In the genomic region with DNA sequence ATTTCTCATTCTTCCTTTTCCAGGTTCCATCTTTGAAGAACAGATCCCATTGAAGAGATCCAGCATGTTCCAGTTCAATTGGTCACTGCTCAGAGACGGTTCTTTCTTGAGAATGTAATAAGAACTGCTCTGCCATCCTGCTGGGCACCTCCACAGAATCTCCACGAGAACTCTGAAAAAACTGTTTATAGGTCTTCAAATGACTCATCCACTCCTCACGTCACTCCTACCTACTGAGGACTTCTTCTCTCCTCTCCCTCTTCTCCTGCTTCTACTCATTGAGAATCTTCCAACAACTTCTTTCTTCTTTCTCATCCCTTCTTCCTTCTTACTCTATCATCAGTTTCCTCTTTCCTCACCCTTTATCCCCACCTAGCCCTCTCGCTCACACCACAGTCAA, we compare ENCODE assay signal across 33 mouse cellular contexts.
"Had no signal": no experiment of that assay in that cellular context is flagged by ENCODE, and none has a peak within 500 bp of the region (broad histone marks: within the 10 kb centered on the region; RNA-seq: fewer than 3 reads in every experiment).

No protein-coding gene starts in this region.

- H3K4me1 ChIP-seq: limb, embryonic 12.5 days; liver, embryonic 12.5 days; liver, embryonic 13.5 days; liver, embryonic 15.5 days; lung, embryonic 15.5 days; megakaryocyte, embryonic 14.5 days; neural tube, embryonic 12.5 days; neural tube, embryonic 13.5 days had no signal

- H3K4me3 ChIP-seq: limb, embryonic 10.5 days; limb, embryonic 12.5 days; limb, embryonic 13.5 days; limb, embryonic 15.5 days; liver, embryonic 12.5 days; liver, embryonic 13.5 days; liver, embryonic 15.5 days; lung, embryonic 15.5 days; megakaryocyte, embryonic 14.5 days; midbrain, embryonic 10.5 days; midbrain, embryonic 12.5 days; midbrain, embryonic 13.5 days; midbrain, embryonic 15.5 days; myocyte; neural tube, embryonic 12.5 days; neural tube, embryonic 13.5 days had no signal

- H3K36me3 ChIP-seq: limb, embryonic 10.5 days; limb, embryonic 12.5 days; limb, embryonic 13.5 days; limb, embryonic 15.5 days; liver, embryonic 12.5 days; liver, embryonic 13.5 days; liver, embryonic 15.5 days; lung, embryonic 15.5 days; midbrain, embryonic 10.5 days; midbrain, embryonic 12.5 days; midbrain, embryonic 13.5 days; midbrain, embryonic 15.5 days; neural tube, embryonic 12.5 days; neural tube, embryonic 13.5 days had no signal

- H3K27me3 ChIP-seq: limb, embryonic 13.5 days; limb, embryonic 15.5 days; liver, embryonic 12.5 days; liver, embryonic 13.5 days; liver, embryonic 15.5 days; lung, embryonic 15.5 days; megakaryocyte, embryonic 14.5 days; midbrain, embryonic 15.5 days had no signal

- H3K9ac ChIP-seq: limb, embryonic 12.5 days; limb, embryonic 13.5 days; limb, embryonic 15.5 days; liver, embryonic 12.5 days; liver, embryonic 13.5 days; liver, embryonic 14.5 days; liver, embryonic 15.5 days; liver, postnatal 0 days; lung, embryonic 14.5 days; lung, embryonic 15.5 days; midbrain, embryonic 12.5 days; midbrain, embryonic 13.5 days; midbrain, embryonic 15.5 days; neural tube, embryonic 12.5 days; neural tube, embryonic 13.5 days had no signal

- DNase-seq: left cerebral cortex, postnatal 4 days; liver; liver, embryonic 13.5 days; liver, postnatal 0 days; lung, adult 18-20 months; lung, adult 2 months; lung, embryonic 14.5 days; lung, postnatal 10 days; lung, postnatal 14 days; lung, postnatal 36 days; lung, postnatal 4 days; midbrain, embryonic 14.5 days had no signal

- H3K4me2 ChIP-seq: limb, embryonic 12.5 days; limb, embryonic 13.5 days; limb, embryonic 15.5 days; liver, embryonic 11.5 days; liver, embryonic 12.5 days; liver, embryonic 13.5 days; liver, embryonic 15.5 days; lung, embryonic 14.5 days; lung, embryonic 15.5 days; midbrain, embryonic 11.5 days; midbrain, embryonic 12.5 days; midbrain, embryonic 13.5 days; midbrain, embryonic 15.5 days; neural tube, embryonic 12.5 days; neural tube, embryonic 13.5 days had no signal

- H3K9me3 ChIP-seq: limb, embryonic 10.5 days; limb, embryonic 12.5 days; limb, embryonic 13.5 days; limb, embryonic 15.5 days; liver, embryonic 12.5 days; liver, embryonic 13.5 days; liver, embryonic 15.5 days; lung, embryonic 15.5 days; midbrain, embryonic 10.5 days; midbrain, embryonic 12.5 days; midbrain, embryonic 13.5 days; midbrain, embryonic 15.5 days; neural tube, embryonic 12.5 days; neural tube, embryonic 13.5 days had no signal

- H3K27ac ChIP-seq: limb, embryonic 10.5 days; limb, embryonic 12.5 days; limb, embryonic 13.5 days; limb, embryonic 15.5 days; liver, embryonic 12.5 days; liver, embryonic 13.5 days; liver, embryonic 14.5 days; liver, embryonic 15.5 days; lung, embryonic 15.5 days; macrophage; midbrain, embryonic 10.5 days; midbrain, embryonic 12.5 days; midbrain, embryonic 13.5 days; midbrain, embryonic 15.5 days; neural tube, embryonic 12.5 days; neural tube, embryonic 13.5 days had no signal

- ATAC-seq: liver, embryonic 12.5 days; liver, postnatal 0 days; lung, postnatal 0 days; midbrain, embryonic 13.5 days; midbrain, embryonic 15.5 days; midbrain, embryonic 16.5 days had no signal
